Mouse (Mus musculus) testis, adult 2 months (tissue): ENCODE data around the gene Olfr943. TPM values are rescaled to one million over a fixed set of nuclear protein-coding genes. Genes with fewer than 3 reads are reported as not detected.

Experiments used
- H3K27ac ChIP-seq: fragments of 200-500 bp; 2 replicates; pipeline ENCODE4 v1.5.1; 2012; ENCODE audit warnings: low read depth, low read length; ENCODE audit not compliant: control insufficient read depth, insufficient read depth
- H3K27me3 ChIP-seq: fragments of 200-500 bp; 2 replicates; pipeline ENCODE4 v1.6.1; 2012; ENCODE audit warnings: mild to moderate bottlenecking, low read length, moderate library complexity; ENCODE audit not compliant: control insufficient read depth, insufficient read depth
- H3K36me3 ChIP-seq: fragments of 200-500 bp; 2 replicates; pipeline ENCODE4 v1.6.1; 2012; ENCODE audit warnings: mild to moderate bottlenecking, low read length; ENCODE audit not compliant: control insufficient read depth, insufficient read depth
- H3K4me1 ChIP-seq: fragments of 200-500 bp; 2 replicates; pipeline ENCODE4 v1.6.1; 2012; ENCODE audit warnings: low read length; ENCODE audit not compliant: control insufficient read depth, insufficient read depth
- H3K4me3 ChIP-seq: fragments of 200-500 bp; 2 replicates; pipeline ENCODE4 v1.5.1; 2012; ENCODE audit warnings: low read depth, mild to moderate bottlenecking, low read length, moderate library complexity, mixed read lengths; ENCODE audit not compliant: control insufficient read depth
- CTCF ChIP-seq: fragments of 200-500 bp; IDR thresholded peaks from 2 replicates; pipeline ENCODE4 v1.5.1; 2012; ENCODE audit warnings: low read depth, mild to moderate bottlenecking, inconsistent platforms, low read length, moderate library complexity; ENCODE audit not compliant: control insufficient read depth, insufficient read depth, insufficient replicate concordance
- POLR2A ChIP-seq: fragments of 200-500 bp; IDR thresholded peaks from 2 replicates; pipeline ENCODE4 v1.6.1; 2012; ENCODE audit warnings: low read depth, mild to moderate bottlenecking, inconsistent platforms, low read length, moderate library complexity; ENCODE audit not compliant: control insufficient read depth
- polyA plus RNA-seq: library from polyadenylated mRNA; depleted of rRNA; stranded (reverse); fragments of >200 nt; gene quantifications from 2 replicates; pipeline ENCODE4 v1.2.3, GENCODE M21; 2012; rRNA removed

The Olfr943 gene
- polyA plus RNA-seq, result not detected in 2 replicates

DNA sequence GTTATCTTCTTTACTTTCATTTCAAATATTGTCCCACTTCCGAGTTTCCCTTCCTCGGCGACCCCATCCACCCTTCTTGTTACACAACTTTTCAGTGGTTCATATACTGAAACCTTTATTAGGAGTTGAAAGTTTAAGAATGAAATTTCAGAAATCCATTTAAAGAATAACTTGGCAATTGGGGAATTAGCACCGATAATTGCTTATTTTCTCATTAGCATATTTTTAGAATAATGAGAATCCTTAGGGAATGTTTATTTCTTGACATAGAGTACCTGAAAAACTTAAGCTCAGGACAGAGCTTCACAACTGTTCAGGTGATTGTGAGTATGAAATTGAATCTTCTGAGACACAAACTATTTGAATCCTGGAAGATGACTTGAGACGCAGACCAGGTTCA is at the start of gene Olfr943:
Gene Olfr943 (plus strand): TSS at position 301 of the 400 bp plus-strand sequence.
- no peak within 1 kb of the TSS for H3K27ac ChIP-seq
- no peak within 1 kb of the TSS for H3K4me3 ChIP-seq
- H3K27me3 ChIP-seq, result no peaks in the 10 kb centered on the region
- H3K36me3 ChIP-seq, result no peaks in the 10 kb centered on the region
- no peak for TF ChIP-seq CTCF
- no peak for TF ChIP-seq POLR2A
- no peaks in the 10 kb centered on the region for H3K4me1 ChIP-seq

DNA sequence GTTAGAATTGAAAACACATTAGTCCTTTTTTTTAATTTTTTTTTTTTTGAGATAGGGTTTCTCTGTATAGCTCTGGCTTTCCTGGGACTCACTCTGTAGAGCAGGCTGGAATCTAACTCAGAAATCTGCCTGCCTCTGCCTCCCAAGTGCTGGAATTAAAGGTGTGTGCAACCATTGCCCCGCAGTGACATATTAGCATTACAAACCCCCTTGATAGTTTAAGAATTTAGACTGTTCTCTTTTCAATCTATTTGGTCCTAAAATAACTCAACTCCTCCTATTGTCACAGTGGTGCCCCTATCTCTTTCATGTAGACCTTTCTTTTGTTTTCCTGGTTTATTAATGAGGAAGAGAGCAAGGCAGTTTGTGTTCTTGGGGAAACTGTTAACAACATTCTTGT is 38.8 kb upstream of the Olfr943 start:
- Histone ChIP-seq H3K36me3 (no peaks in the 10 kb centered on the region), H3K4me1 (no peaks in the 10 kb centered on the region), H3K4me3 (no peak overlapping the region), H3K27ac (no peak overlapping the region), H3K27me3 (no peaks in the 10 kb centered on the region)
- no peak for TF ChIP-seq CTCF
- TF ChIP-seq POLR2A, result no peak

DNA sequence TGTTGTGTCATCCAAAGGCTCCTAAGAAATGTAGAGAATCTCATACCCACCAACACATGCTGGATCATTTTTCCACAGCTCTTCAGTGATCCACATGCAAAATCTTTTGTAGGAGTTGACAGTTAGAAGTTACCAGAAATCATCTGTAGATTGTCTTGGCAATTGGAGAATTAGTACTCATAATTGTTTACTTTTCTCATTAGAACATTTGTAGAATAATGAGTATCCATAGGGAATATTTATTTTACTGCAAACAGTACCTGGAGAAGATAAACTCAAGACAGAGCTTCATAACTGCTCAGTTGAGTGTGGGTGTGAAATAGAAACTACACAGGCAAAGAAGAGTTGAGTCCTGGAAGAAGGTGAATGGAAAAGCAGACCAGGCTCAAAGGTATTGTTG is 38.3 kb upstream of the Olfr943 start, which contains the start of gene Olfr27:
Gene Olfr27 (plus strand): TSS at position 301 of the 400 bp plus-strand sequence.
- H3K27me3 ChIP-seq, result no peaks in the 10 kb centered on the region
- H3K27ac ChIP-seq, result no peak within 1 kb of the TSS
- TF ChIP-seq POLR2A (no peak), CTCF (no peak)
- no peak within 1 kb of the TSS for H3K4me3 ChIP-seq
- H3K4me1 ChIP-seq, result no peaks in the 10 kb centered on the region
- H3K36me3 ChIP-seq, result no peaks in the 10 kb centered on the region

- H3K36me3 ChIP-seq, result no peaks in the 10 kb centered on the region
- no peak overlapping the region for H3K4me3 ChIP-seq
- H3K4me1 ChIP-seq, result no peaks in the 10 kb centered on the region
- H3K27ac ChIP-seq, result no peak overlapping the region
- no peaks in the 10 kb centered on the region for H3K27me3 ChIP-seq
- TF ChIP-seq POLR2A (no peak), CTCF (no peak)
Measured at GRCm38 (mm10) chr9:39152401-39152800, 13.7 kb upstream of the Olfr943 start.

DNA sequence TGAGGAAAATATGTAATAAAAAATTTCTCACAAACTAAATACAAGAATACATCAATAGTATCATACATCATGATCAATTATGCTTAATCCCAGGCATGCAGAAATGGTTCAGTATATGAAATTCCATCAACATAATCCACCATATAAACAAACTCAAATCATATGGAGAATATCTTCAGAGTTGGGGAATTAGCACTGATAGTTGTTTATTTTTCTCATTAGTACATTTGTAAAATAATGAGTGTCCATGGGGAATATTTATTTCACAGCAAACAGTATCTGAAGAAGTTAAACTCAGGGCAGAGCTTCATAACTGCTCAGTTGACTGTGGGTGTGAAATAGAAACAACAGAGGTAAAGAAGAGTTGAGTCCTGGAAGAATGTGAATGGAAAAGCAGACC is 35.5 kb downstream of the Olfr943 start, which contains the start of gene Olfr944:
Gene Olfr944 (plus strand): TSS at position 301 of the 400 bp plus-strand sequence.
- no peak within 1 kb of the TSS for H3K27ac ChIP-seq
- no peak within 1 kb of the TSS for H3K4me3 ChIP-seq
- no peaks in the 10 kb centered on the region for H3K27me3 ChIP-seq
- no peaks in the 10 kb centered on the region for H3K4me1 ChIP-seq
- TF ChIP-seq POLR2A (no peak), CTCF (no peak)
- no peaks in the 10 kb centered on the region for H3K36me3 ChIP-seq

Other genes starting within 250 kb of the Olfr943 start
- 0.16 and 0.19 TPM in 2 replicates for gene Olfr930, start 236.5 kb upstream of the Olfr943 start, polyA plus RNA-seq
- not detected in 2 replicates for gene Olfr933, start 194.0 kb upstream of the Olfr943 start, polyA plus RNA-seq
- not detected in 2 replicates for gene Olfr934, start 178.0 kb upstream of the Olfr943 start, polyA plus RNA-seq
- not detected in 2 replicates for gene Olfr935, start 166.6 kb upstream of the Olfr943 start, polyA plus RNA-seq
- not detected in 2 replicates for gene Olfr146, start 142.9 kb upstream of the Olfr943 start, polyA plus RNA-seq
- not detected in 2 replicates for gene Olfr937, start 101.4 kb upstream of the Olfr943 start, polyA plus RNA-seq
- not detected in 2 replicates for gene Olfr938, start 87.4 kb upstream of the Olfr943 start, polyA plus RNA-seq
- 0.51 and 0.79 TPM in 2 replicates for gene Olfr27, start 38.2 kb upstream of the Olfr943 start, polyA plus RNA-seq
- gene Olfr944, start 35.6 kb downstream of the Olfr943 start, polyA plus RNA-seq, result not detected in 2 replicates
- gene Olfr1537, start 83.7 kb downstream of the Olfr943 start, polyA plus RNA-seq, result not detected in 2 replicates
- gene Olfr945, start 110.5 kb downstream of the Olfr943 start, polyA plus RNA-seq, result not detected in 2 replicates
- gene Olfr948, start 159.7 kb downstream of the Olfr943 start, polyA plus RNA-seq, result not detected in 2 replicates
- not detected in 2 replicates for gene Olfr951, start 221.1 kb downstream of the Olfr943 start, polyA plus RNA-seq